Mouse (Mus musculus) left cerebral cortex, adult 2 months (tissue): Measurements from ENCODE around the gene Mrpl33. TPM values are rescaled to one million over a fixed set of nuclear protein-coding genes. Genes with fewer than 3 reads are reported as not detected.

Source experiments
- DNase-seq, 2 experiments: peaks; one replicate each; pipeline ENCODE4 v3.0.0; 2021 to 2022; ENCODE audit warnings: low spot score in 2 of 2, mixed read lengths in 1 of 2; ENCODE audit errors: extremely low spot score in 1 of 2
- H3K27ac ChIP-seq: fragments of 200-600 bp; 2 replicates; pipeline ENCODE4 v1.8.1; 2022
- H3K4me3 ChIP-seq: fragments of 200-600 bp; 2 replicates; pipeline ENCODE4 v1.8.1; 2022
- CTCF ChIP-seq: fragments of 200-600 bp; IDR thresholded peaks from 2 replicates; pipeline ENCODE4 v1.8.1; 2022; ENCODE audit warnings: antibody characterized with exemption, mild to moderate bottlenecking, moderate library complexity
- intact Hi-C: fragments of 180-260 bp; cut with DNase I; formaldehyde crosslinking; loops from one replicate; pipeline ENCODE4 v1.15.1; 2025
- total RNA-seq, 2 experiments: library from RNA; stranded (reverse); gene quantifications; 2 replicates each; pipeline ENCODE4 v1.2.3; 2021

The Mrpl33 gene
- total RNA-seq, 2 experiments from 2014 or later: 75.2 to 86.7 TPM

GRCm38 (mm10) chr5:31644272-31644671, 47.5 kb downstream of the Mrpl33 start:
- Histone ChIP-seq H3K4me3 (no peak overlapping the region), H3K27ac (no peak overlapping the region)
- intact Hi-C loops: no loop called here
- no peak for TF ChIP-seq CTCF
- DNase-seq: no peak

DNA sequence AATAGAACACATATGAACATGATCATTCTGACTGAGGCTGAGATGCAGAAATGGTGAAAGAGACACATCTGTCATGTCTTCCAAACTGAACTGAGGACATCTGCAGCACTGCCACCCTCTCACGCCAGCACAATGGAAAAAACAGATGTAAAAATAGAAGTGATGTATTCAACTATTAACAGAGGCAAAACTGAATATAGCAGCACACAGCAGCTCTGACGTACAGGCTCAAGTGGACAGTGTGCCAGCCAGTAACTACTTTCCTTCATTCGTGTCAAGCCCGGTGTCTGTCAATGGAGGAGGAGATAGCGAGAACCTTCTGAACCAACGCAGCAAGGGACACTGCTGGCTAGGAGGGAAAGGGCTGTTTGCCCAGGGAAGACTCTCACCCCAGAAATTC, 48.1 kb downstream of the Mrpl33 start:
- no peak for TF ChIP-seq CTCF
- no peak for DNase-seq
- Histone ChIP-seq H3K4me3 (no peak overlapping the region), H3K27ac (no peak overlapping the region)
- intact Hi-C loops: no loop called here

GRCm38 (mm10) chr5:31645798-31646197, 49.1 kb downstream of the Mrpl33 start:
- intact Hi-C loops: no loop called here
- Histone ChIP-seq H3K27ac (no peak overlapping the region), H3K4me3 (no peak overlapping the region)
- no peak for DNase-seq
- TF ChIP-seq CTCF: no peak

GRCm38 (mm10) chr5:31646574-31646973, 49.8 kb downstream of the Mrpl33 start:
- no peak overlapping the region for H3K27ac ChIP-seq
- no peak for TF ChIP-seq CTCF
- no peak overlapping the region for H3K4me3 ChIP-seq
- intact Hi-C loops: no loop called here
- no peak for DNase-seq

GRCm38 (mm10) chr5:31647327-31647726, 50.6 kb downstream of the Mrpl33 start:
- no peak for DNase-seq
- no peak for TF ChIP-seq CTCF
- intact Hi-C loops: no loop called here
- H3K27ac ChIP-seq: no peak overlapping the region
- H3K4me3 ChIP-seq: no peak overlapping the region

DNA sequence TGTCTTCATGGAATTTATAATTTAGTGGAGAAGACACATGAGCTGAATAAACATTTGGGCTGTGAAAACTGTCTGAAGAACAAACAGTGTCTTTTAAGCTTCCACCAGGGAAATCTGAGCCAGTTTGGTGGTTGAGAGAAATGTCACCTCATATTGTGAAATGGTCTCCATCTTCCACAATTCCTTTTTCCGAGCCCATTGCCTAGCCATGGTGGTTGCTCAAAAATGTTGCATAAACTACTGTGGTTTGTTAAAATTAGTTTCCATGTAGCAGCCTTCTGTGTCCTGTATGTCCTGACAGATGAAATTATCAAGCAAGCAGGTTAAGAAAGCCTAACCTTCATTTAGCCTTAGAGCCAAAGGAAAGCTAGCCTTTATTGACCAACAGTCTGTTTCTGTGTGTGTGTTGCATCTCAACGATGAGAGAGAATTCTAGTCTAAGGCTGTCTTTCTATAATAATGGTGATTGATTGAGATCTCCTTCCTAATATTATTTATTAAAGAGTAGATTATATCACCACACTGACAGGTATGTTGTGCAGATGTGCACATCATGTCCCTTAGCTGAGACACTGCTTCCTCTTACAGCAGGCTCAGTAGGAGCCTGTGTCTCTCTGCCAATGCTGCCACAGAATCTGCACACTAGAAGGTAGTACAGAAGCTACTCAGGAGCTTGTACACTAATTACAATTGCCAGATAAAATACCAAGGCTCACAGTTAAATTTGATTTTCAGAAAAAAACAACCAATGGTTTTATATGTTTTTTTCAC, 54.0 kb downstream of the Mrpl33 start:
- TF ChIP-seq CTCF: no peak
- intact Hi-C loops: no loop called here
- no peak overlapping the region for H3K27ac ChIP-seq

DNA sequence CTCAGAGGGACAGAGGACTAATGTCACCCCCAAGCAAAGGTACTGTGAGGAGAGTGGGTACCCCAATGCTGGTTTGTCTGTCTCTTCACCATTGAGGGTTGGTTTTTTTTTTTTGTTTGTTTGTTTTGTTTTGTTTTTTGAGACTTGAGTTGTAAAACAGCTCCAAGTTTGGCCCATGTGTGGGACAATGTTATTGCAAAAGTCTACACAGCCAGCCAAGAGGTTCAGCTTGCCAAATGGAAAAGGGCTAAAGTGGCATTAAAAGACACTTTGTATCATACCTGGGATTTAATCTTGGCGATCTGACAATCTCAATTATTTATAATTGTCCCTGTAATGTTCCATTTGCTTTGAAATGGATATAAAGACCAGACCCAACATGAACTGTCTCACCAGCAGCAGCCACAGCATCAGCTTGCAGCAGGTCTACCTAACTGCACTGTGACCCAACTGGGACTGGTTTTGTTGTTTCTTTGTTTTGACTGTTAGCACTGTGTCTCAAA, 59.0 kb downstream of the Mrpl33 start:
- DNase-seq: no peak
- TF ChIP-seq CTCF: no peak
- no peak overlapping the region for H3K4me3 ChIP-seq
- intact Hi-C loops: no loop called here
- no peak overlapping the region for H3K27ac ChIP-seq

More for the DNA sequence above, 54.0 kb downstream of the Mrpl33 start:
- no peak for DNase-seq
- H3K4me3 ChIP-seq: no peak overlapping the region

DNA sequence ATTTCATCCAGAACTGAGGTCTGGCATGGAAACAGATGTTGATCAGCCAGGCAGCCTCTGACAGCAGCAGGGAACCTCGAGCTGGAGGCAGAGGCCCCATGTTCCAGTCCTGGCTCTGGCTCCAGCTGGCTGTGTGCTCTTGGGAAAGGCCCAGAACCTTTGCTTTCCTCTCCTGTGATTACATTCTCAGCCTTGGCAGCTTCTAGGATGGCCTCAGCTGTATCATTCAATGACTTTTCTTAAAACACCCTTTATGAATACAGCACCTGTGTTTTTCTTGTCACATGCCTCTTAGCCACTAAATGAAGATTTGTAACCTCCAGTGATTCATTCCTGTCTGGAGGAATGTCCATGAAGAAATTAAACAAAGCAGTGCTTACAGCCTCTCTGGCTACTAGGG, 69.4 kb downstream of the Mrpl33 start:
- Histone ChIP-seq H3K27ac (no peak overlapping the region), H3K4me3 (no peak overlapping the region)
- intact Hi-C loops: no loop called here
- TF ChIP-seq CTCF: no peak
- no peak for DNase-seq

DNA sequence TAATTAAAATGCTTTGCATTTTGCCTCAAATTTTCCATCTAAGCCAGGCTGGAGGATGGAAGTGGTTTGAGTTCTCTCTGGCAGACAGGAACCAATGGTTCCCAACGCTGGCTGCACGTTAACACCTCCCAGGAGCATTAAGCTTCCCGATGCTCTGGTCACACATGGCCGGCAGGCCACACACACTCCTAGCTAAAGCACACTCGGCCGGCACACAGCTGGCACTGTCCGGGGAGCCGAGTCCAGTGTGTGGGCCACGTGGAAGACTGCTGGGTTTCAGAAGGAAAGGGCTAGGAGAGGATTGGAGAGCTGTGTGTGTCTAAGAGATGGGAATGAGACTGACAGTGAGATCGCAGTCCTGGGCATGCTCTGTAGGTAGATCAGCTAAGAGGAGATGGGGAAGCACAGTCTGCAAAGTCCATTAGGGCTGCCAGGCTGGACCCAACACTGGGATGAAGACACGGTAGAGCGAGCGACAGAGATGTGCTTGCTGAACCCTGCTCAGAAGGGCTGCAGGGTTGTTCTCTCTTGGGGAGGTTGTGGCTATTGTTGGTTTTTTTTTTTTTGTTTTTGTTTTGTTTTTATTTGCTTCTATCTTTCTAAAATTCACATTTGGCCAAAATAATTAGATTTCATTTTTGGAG, 71.7 kb downstream of the Mrpl33 start:
- TF ChIP-seq CTCF: no peak
- DNase-seq: no peak
- intact Hi-C loops: no loop called here
- H3K27ac ChIP-seq: no peak overlapping the region
- H3K4me3 ChIP-seq: no peak overlapping the region

GRCm38 (mm10) chr5:31669984-31670383, 73.2 kb downstream of the Mrpl33 start:
- no peak for TF ChIP-seq CTCF
- H3K27ac ChIP-seq: no peak overlapping the region
- intact Hi-C loops: no loop called here
- H3K4me3 ChIP-seq: no peak overlapping the region
- no peak for DNase-seq

GRCm38 (mm10) chr5:31671137-31671536, 74.4 kb downstream of the Mrpl33 start:
- intact Hi-C loops: no loop called here
- no peak overlapping the region for H3K4me3 ChIP-seq

GRCm38 (mm10) chr5:31673431-31673830, 76.7 kb downstream of the Mrpl33 start:
- no peak overlapping the region for H3K27ac ChIP-seq
- intact Hi-C loops: no loop called here
- TF ChIP-seq CTCF: no peak

More at GRCm38 (mm10) chr5:31671137-31671536, 74.4 kb downstream of the Mrpl33 start:
- H3K27ac ChIP-seq: no peak overlapping the region
- TF ChIP-seq CTCF: no peak
- no peak for DNase-seq

More at GRCm38 (mm10) chr5:31673431-31673830, 76.7 kb downstream of the Mrpl33 start:
- H3K4me3 ChIP-seq: no peak overlapping the region
- no peak for DNase-seq
